Mouse (Mus musculus) neural tube, embryonic 15.5 days (tissue): ENCODE measurements around the gene Elavl4. TPM values are rescaled to one million over a fixed set of nuclear protein-coding genes. Genes with fewer than 3 reads are reported as not detected.

ENCODE experiments used
- ATAC-seq: fragments of 200-750 bp; cut with Nextera tagmentation; 2 replicates; pipeline ENCODE4 v1.8.0; 2017; ENCODE audit warnings: mild to moderate bottlenecking, moderate TSS enrichment, moderate library complexity; ENCODE audit not compliant: low FRiP score
- H3K27ac ChIP-seq: fragments of 300-500 bp; sonication (generic); replicated peaks from 2 replicates; pipeline ENCODE4 v1.5.1; 2015; ENCODE audit warnings: mild to moderate bottlenecking, inconsistent platforms
- H3K27me3 ChIP-seq: fragments of 300-500 bp; sonication (generic); replicated peaks from 2 replicates; pipeline ENCODE4 v1.6.1; 2015; ENCODE audit warnings: inconsistent platforms
- H3K36me3 ChIP-seq: fragments of 300-500 bp; sonication (generic); 2 replicates; pipeline ENCODE4 v1.6.1; 2015; ENCODE audit warnings: inconsistent platforms
- H3K4me1 ChIP-seq: fragments of 300-500 bp; sonication (generic); 2 replicates; pipeline ENCODE4 v1.6.1; 2015; ENCODE audit warnings: inconsistent platforms
- H3K4me2 ChIP-seq: fragments of 300-500 bp; sonication (generic); 2 replicates; pipeline ENCODE4 v1.6.1; 2015; ENCODE audit warnings: inconsistent platforms, mild to moderate bottlenecking, moderate library complexity
- H3K4me3 ChIP-seq: fragments of 300-500 bp; sonication (generic); replicated peaks from 2 replicates; pipeline ENCODE4 v1.5.1; 2015; ENCODE audit warnings: mild to moderate bottlenecking, inconsistent platforms
- H3K9ac ChIP-seq: fragments of 300-500 bp; sonication (generic); replicated peaks from 2 replicates; pipeline ENCODE4 v1.6.1; 2015; ENCODE audit warnings: mild to moderate bottlenecking, inconsistent platforms
- H3K9me3 ChIP-seq: fragments of 300-500 bp; sonication (generic); replicated peaks from 2 replicates; pipeline ENCODE4 v1.6.1; 2016; ENCODE audit warnings: inconsistent platforms
- WGBS: fragments of 180-500 bp; shearing (Covaris S2); methylation state at CpG from one replicate; pipeline ENCODE4 v1.1.7; 2015; ENCODE audit warnings: mixed read lengths; 5-methylcytosine and 5-hydroxymethylcytosine counted together
- polyA plus RNA-seq: library from polyadenylated mRNA; unstranded; fragments of >200 nt; fragmentation: Nextera tagmentation; extraction: Ambion mirVana; gene quantifications from 2 replicates; pipeline ENCODE4 v1.2.1, GENCODE M21; 2015

Gene Elavl4
- polyA plus RNA-seq = 304 and 344 TPM in 2 replicates

GRCm38 (mm10) chr4:110351178-110352000, at the start of gene Elavl4:
Gene Elavl4, minus strand, starts transcription at chr4:110351909.
- Histone ChIP-seq H3K4me1 (no peaks in the 10 kb centered on the region), H3K4me3 (peak within 1 kb of the TSS; percentile 71), H3K4me2 (peak within 1 kb of the TSS; percentile 70), H3K27me3 (no peaks in the 10 kb centered on the region), H3K9ac (peak within 1 kb of the TSS; percentile 76), H3K9me3 (no peaks in the 10 kb centered on the region), H3K27ac (peak within 1 kb of the TSS; percentile 91), H3K36me3 (no peaks in the 10 kb centered on the region)
- ATAC-seq = peak; percentile 95
- WGBS = under 1% methylated on average over 74 of the region's 75 CpGs

DNA sequence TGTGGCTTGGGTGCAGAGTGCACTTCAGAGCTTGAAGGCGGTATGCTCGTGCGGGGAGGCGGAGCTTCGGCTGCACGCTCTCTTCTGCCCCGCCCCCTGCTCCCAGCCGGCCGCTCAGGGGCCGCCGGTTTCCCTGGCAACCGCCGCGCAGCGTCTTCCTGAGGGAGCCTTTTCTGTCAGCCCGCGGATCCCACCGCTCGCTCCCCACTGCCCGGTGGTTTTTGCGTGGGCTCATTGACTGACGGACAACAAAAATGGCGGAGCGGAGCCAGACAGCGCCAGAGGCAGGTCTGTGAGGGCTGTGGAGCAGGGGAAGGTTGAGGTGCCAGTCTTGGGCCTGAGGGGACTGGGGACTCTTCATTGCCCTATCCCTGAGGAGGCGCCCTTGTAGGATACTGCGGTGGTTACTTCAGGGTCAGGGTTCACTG, 45.9 kb upstream of the Elavl4 start, which contains the start of gene Agbl4:
TSS of gene Agbl4 (plus strand) at position 44 of the 428 bp plus-strand sequence.
- H3K36me3 ChIP-seq = no peaks in the 10 kb centered on the region
- H3K9ac ChIP-seq = peak within 1 kb of the TSS; percentile 68
- H3K4me3 ChIP-seq = peak within 1 kb of the TSS; percentile 74
- H3K27ac ChIP-seq = peak within 1 kb of the TSS; percentile 39; the same call in 1 of the 2 replicates
- ATAC-seq = peak; percentile 98
- peaks cover 7% of the 10 kb centered on the region for H3K4me1 ChIP-seq
- under 1% methylated on average over 27 of the region's 27 CpGs for WGBS
- peak within 1 kb of the TSS; percentile 70 for H3K4me2 ChIP-seq
- no peaks in the 10 kb centered on the region for H3K27me3 ChIP-seq
- no peaks in the 10 kb centered on the region for H3K9me3 ChIP-seq

GRCm38 (mm10) chr4:110396221-110396620, 44.5 kb upstream of the Elavl4 start:
- Histone ChIP-seq H3K27me3 (no peaks in the 10 kb centered on the region), H3K27ac (no peak overlapping the region), H3K4me3 (no peak overlapping the region), H3K4me1 (peaks cover 7% of the 10 kb centered on the region), H3K9ac (no peak overlapping the region), H3K4me2 (no peak overlapping the region), H3K36me3 (no peaks in the 10 kb centered on the region), H3K9me3 (no peaks in the 10 kb centered on the region)
- ATAC-seq = no peak
- 80% methylated on average over 5 of the region's 5 CpGs for WGBS

- no peak for ATAC-seq
- Histone ChIP-seq H3K4me3 (no peak overlapping the region), H3K27ac (no peak overlapping the region), H3K4me2 (no peak overlapping the region), H3K27me3 (no peaks in the 10 kb centered on the region), H3K4me1 (no peaks in the 10 kb centered on the region), H3K9me3 (no peaks in the 10 kb centered on the region), H3K9ac (no peak overlapping the region), H3K36me3 (no peaks in the 10 kb centered on the region)
- WGBS = 54% methylated on average over 2 of the region's 2 CpGs
Observed at GRCm38 (mm10) chr4:110360568-110360967, 8.9 kb upstream of the Elavl4 start.

DNA sequence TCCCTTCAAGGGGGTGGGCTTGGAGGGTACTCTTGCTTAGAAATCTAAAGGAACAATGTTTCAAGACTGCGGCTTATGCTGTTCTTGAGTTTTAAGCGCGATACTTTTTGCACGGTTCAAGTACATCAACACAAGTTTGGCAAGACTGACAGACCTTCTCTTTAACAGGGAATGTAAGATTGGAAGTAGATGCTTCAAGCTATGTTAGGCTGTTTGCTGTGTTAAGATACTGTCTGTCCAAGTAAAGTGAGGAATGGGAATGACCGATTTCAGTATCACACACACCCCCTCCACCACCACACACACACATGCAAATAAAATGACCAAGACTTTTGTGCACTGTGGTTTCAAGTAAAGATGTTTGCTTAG, 276 bp upstream of the Elavl4 start:
- Histone ChIP-seq H3K36me3 (no peaks in the 10 kb centered on the region), H3K9me3 (no peaks in the 10 kb centered on the region), H3K4me1 (no peaks in the 10 kb centered on the region), H3K4me3 (peak overlapping the region; percentile 71), H3K9ac (peak overlapping the region; percentile 76), H3K27ac (peak overlapping the region; percentile 91), H3K4me2 (peak overlapping the region; percentile 70), H3K27me3 (no peaks in the 10 kb centered on the region)
- WGBS = 5% methylated on average over 5 of the region's 5 CpGs
- peak; percentile 33; the same call in 1 of the 2 replicates for ATAC-seq

- H3K9ac ChIP-seq = peak overlapping the region; percentile 76
- H3K9me3 ChIP-seq = no peaks in the 10 kb centered on the region
- no peaks in the 10 kb centered on the region for H3K27me3 ChIP-seq
- no peaks in the 10 kb centered on the region for H3K36me3 ChIP-seq
- H3K4me3 ChIP-seq = peak overlapping the region; percentile 71
- H3K4me1 ChIP-seq = no peaks in the 10 kb centered on the region
- H3K27ac ChIP-seq = peak overlapping the region; percentile 91
- WGBS = 5% methylated on average over 6 of the region's 6 CpGs
- ATAC-seq = peak; percentile 2
- H3K4me2 ChIP-seq = peak overlapping the region; percentile 70
Observed at GRCm38 (mm10) chr4:110350856-110351177, 892 bp downstream of the Elavl4 start.

DNA sequence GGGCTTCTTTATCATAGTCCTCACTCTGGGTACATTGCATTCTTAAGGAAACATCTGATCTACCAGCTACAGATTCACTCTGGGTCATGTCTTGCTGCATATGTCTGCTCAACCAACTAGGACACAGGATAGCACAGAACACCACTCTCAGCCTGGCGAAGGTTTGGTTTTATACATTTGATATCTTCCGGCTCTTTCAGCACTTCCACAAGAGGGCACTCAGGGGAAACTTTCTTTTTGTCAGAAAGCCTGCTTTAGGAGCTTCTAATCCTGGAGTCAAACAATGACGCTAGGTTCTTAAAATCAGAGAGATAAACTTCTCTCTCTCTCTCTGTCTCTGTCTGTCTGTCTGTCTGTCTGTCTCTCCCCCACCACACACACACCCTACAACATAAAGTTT, 27.8 kb downstream of the Elavl4 start:
- H3K36me3 ChIP-seq = no peaks in the 10 kb centered on the region
- H3K4me3 ChIP-seq = no peak overlapping the region
- H3K4me2 ChIP-seq = no peak overlapping the region
- no peak overlapping the region for H3K27ac ChIP-seq
- H3K4me1 ChIP-seq = no peaks in the 10 kb centered on the region
- ATAC-seq = no peak
- no peak overlapping the region for H3K9ac ChIP-seq
- no peaks in the 10 kb centered on the region for H3K9me3 ChIP-seq
- H3K27me3 ChIP-seq = no peaks in the 10 kb centered on the region
- WGBS = 71% methylated on average over 3 of the region's 3 CpGs

GRCm38 (mm10) chr4:110312126-110312525, 39.6 kb downstream of the Elavl4 start:
- Histone ChIP-seq H3K4me3 (no peak overlapping the region), H3K4me1 (no peaks in the 10 kb centered on the region), H3K27ac (no peak overlapping the region), H3K4me2 (no peak overlapping the region), H3K9me3 (no peaks in the 10 kb centered on the region), H3K36me3 (no peaks in the 10 kb centered on the region), H3K9ac (no peak overlapping the region), H3K27me3 (no peaks in the 10 kb centered on the region)
- WGBS = 7% methylated on average over 1 of the region's 1 CpGs
- ATAC-seq = no peak

DNA sequence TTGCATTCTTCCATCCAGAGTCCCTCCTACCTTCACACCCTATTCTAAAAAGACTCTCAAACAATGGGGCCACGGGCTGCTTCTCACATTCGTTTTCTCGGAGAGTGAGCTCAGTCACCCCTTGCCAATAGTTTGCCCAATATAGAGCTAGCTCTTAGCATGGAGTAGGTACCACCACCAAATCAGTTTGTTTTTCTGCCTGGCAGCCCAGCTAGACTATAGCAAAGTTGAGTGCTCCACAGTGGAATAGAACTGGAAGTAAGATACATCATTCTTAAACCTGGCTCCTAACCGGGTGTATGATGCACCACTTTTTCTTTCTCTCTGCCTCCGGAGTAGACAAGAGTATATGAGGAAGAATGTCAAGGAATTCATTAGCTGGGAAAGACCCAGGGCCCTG, 44.7 kb downstream of the Elavl4 start:
- no peak overlapping the region for H3K4me2 ChIP-seq
- H3K36me3 ChIP-seq = no peaks in the 10 kb centered on the region
- no peaks in the 10 kb centered on the region for H3K9me3 ChIP-seq
- H3K4me1 ChIP-seq = no peaks in the 10 kb centered on the region
- no peak overlapping the region for H3K9ac ChIP-seq
- 56% methylated on average over 5 of the region's 5 CpGs for WGBS
- H3K4me3 ChIP-seq = no peak overlapping the region
- H3K27me3 ChIP-seq = no peaks in the 10 kb centered on the region
- H3K27ac ChIP-seq = no peak overlapping the region
- ATAC-seq = no peak

DNA sequence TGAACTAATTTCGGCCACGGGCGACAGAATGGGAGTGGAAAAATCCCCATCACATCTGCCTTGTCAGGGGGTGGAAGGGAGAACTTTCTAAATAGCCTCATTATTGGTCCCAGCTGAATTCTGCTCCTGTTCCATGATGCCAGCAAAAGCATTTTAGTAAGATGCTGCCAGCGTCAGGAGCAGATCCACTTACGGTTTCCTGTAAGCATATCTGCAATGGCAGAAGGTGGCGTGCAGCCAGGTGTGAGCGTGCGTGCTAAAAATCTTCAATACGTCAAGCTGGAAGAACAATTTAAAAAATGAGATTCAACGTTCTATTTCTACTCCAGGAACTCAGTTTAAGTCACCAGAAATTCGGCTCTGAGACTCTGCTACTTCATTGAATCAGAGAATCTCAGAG, 45.1 kb downstream of the Elavl4 start:
- 55% methylated on average over 11 of the region's 11 CpGs for WGBS
- ATAC-seq = no peak
- H3K36me3 ChIP-seq = no peaks in the 10 kb centered on the region
- H3K9me3 ChIP-seq = no peaks in the 10 kb centered on the region
- no peaks in the 10 kb centered on the region for H3K4me1 ChIP-seq
- no peak overlapping the region for H3K27ac ChIP-seq
- H3K9ac ChIP-seq = no peak overlapping the region
- H3K27me3 ChIP-seq = no peaks in the 10 kb centered on the region
- no peak overlapping the region for H3K4me2 ChIP-seq
- no peak overlapping the region for H3K4me3 ChIP-seq

GRCm38 (mm10) chr4:110295793-110296192, 55.9 kb downstream of the Elavl4 start:
- H3K27ac ChIP-seq = no peak overlapping the region
- no peak for ATAC-seq
- no peak overlapping the region for H3K4me3 ChIP-seq
- no peaks in the 10 kb centered on the region for H3K27me3 ChIP-seq
- H3K4me2 ChIP-seq = no peak overlapping the region
- H3K4me1 ChIP-seq = no peaks in the 10 kb centered on the region
- no peak overlapping the region for H3K9ac ChIP-seq
- no peaks in the 10 kb centered on the region for H3K36me3 ChIP-seq
- WGBS = 89% methylated on average over 3 of the region's 3 CpGs
- no peaks in the 10 kb centered on the region for H3K9me3 ChIP-seq

DNA sequence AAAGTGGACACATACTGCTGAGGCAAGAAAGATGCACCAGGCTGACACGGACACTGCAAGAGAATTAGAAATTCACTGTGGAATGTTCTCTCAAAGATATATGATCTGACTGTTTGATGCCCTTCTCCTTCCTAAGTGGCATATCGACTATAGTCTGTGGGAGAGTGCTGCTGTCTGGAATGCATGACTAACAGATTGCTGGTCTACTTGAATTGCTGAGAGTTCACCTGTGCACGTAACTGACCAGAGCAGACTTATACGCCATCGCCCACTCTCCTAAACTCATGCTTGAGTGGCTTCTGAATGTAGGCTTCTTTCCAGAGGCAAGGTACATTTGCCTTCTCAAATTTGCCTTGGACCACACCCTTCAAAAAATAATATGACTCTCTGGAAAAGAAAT, 58.5 kb downstream of the Elavl4 start:
- Histone ChIP-seq H3K9me3 (no peaks in the 10 kb centered on the region), H3K27me3 (no peaks in the 10 kb centered on the region), H3K9ac (no peak overlapping the region), H3K36me3 (no peaks in the 10 kb centered on the region), H3K4me1 (no peaks in the 10 kb centered on the region), H3K4me3 (no peak overlapping the region), H3K27ac (peak overlapping the region; percentile 20; the same call in 1 of the 2 replicates), H3K4me2 (no peak overlapping the region; the same call in 1 of the 2 replicates)
- no peak for ATAC-seq
- 39% methylated on average over 5 of the region's 5 CpGs for WGBS
